Mouse (Mus musculus): ENCODE measurements around the gene Cdh18. TPM values are rescaled to one million over a fixed set of nuclear protein-coding genes. Genes with fewer than 3 reads are reported as not detected.

The Cdh18 gene
- total and polyA plus RNA-seq, 2 experiments from 2014 or later: 0.15 TPM; not detected in 1

DNA sequence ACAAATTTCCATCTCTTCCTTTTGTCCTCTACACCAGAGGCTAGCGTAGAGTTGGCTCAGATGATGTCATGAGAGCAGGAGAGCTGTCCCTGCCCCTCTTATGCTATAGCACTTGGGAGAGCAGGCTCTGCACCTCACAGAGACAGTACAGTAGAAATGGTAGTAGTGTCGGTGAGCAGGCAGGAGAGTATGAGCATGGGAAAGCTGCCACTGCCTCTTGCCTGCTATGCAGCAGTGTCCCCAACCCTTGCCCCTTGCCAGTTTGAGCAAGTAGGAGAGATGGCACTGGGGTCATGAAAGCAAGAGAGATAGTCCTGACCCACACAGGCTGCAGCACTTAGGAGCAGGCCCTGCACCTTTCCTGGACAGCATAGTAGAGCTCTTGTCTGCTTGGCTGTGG lies 607.1 kb downstream of the Cdh18 start:
- WGBS: 72% methylated on average over 2 of the region's 2 CpGs
- TF ChIP-seq EP300 (IDR thresholded peaks at IDR 0.05; ENCODE audit: low read depth): no peak
- TF ChIP-seq CTCF (IDR thresholded peaks at IDR 0.05; ENCODE audit: low read depth): no peak

DNA sequence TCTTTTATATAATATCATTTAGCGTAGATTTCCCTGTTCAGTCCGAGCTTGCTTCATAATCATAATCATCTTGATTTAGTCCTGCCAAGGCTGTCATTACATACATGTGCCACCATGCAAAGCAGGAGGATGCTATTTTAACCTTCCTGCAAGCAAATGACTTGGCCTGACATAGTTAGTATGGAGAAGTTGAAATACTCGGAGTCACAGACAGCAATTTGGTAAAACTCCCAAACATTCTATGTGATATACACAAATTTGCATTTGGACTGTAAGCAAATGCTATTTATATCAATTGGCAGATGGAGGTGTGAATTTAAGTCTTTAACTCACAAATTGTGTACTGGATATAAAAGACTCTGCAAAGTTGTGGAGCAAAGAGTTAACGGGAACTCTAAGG lies 616.0 kb downstream of the Cdh18 start:
- no peaks in the 10 kb centered on the region for H3K4me1 ChIP-seq (ENCODE audit: control insufficient read depth, insufficient read depth)
- H3K9ac ChIP-seq (replicated peaks; ENCODE audit: low read depth, low read length): no peak overlapping the region
- TF ChIP-seq EP300 (IDR thresholded peaks at IDR 0.05; ENCODE audit: low read depth) (no peak), CTCF (IDR thresholded peaks at IDR 0.05; ENCODE audit: low read depth) (no peak)
- ATAC-seq (ENCODE audit: insufficient read depth, low read depth) (no peak), DNase-seq (ENCODE audit: low spot score) (no peak)
- 77% methylated on average over 4 of the region's 4 CpGs for WGBS
- H3K27me3 ChIP-seq (ENCODE audit: control insufficient read depth, insufficient read depth, low read length): no peaks in the 10 kb centered on the region
- H3K4me3 ChIP-seq (ENCODE audit: low read depth, low read length): no peak overlapping the region
- no peaks in the 10 kb centered on the region for H3K36me3 ChIP-seq (replicated peaks; ENCODE audit: control insufficient read depth, insufficient read depth, low read length)
- no peak overlapping the region for H3K27ac ChIP-seq (ENCODE audit: low read depth)
- H3K9me3 ChIP-seq (replicated peaks; ENCODE audit: control insufficient read depth, low read length): no peaks in the 10 kb centered on the region
- no peak overlapping the region for H3K4me2 ChIP-seq (ENCODE audit: low read depth, low read length)

More for the DNA sequence above, 607.1 kb downstream of the Cdh18 start:
- DNase-seq (ENCODE audit: low spot score) (no peak), ATAC-seq (ENCODE audit: insufficient read depth, low read depth) (no peak)
- Histone ChIP-seq H3K36me3 (replicated peaks; ENCODE audit: control insufficient read depth, insufficient read depth, low read length) (no peaks in the 10 kb centered on the region), H3K9me3 (replicated peaks; ENCODE audit: control insufficient read depth, low read length) (no peaks in the 10 kb centered on the region), H3K9ac (replicated peaks; ENCODE audit: low read depth, low read length) (no peak overlapping the region), H3K27ac (ENCODE audit: low read depth) (no peak overlapping the region), H3K4me2 (ENCODE audit: low read depth, low read length) (no peak overlapping the region), H3K27me3 (ENCODE audit: control insufficient read depth, insufficient read depth, low read length) (no peaks in the 10 kb centered on the region), H3K4me3 (ENCODE audit: low read depth, low read length) (no peak overlapping the region), H3K4me1 (ENCODE audit: control insufficient read depth, insufficient read depth) (no peaks in the 10 kb centered on the region)

DNA sequence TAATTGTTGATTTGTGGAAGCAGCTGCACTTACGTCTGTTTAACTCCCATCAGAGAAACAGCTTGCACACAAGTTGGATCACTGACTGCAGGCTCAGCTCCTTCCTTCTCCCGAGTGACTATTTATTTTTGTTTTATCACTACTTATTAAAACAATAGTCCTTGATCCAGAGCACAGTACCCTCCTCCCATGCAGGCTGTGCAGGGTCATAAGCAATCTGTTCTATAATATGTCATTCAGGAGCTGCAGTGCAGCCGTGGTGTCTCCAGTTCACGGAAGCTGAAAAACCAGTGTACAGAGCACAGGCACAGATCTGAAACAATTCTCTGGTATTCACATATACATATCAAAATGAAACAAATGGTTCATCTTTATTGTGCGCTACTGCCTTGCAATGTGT lies 625.8 kb downstream of the Cdh18 start:
- Histone ChIP-seq H3K27me3 (ENCODE audit: control insufficient read depth, insufficient read depth, low read length) (no peaks in the 10 kb centered on the region), H3K4me3 (ENCODE audit: low read depth, low read length) (no peak overlapping the region), H3K9me3 (replicated peaks; ENCODE audit: control insufficient read depth, low read length) (no peaks in the 10 kb centered on the region), H3K36me3 (replicated peaks; ENCODE audit: control insufficient read depth, insufficient read depth, low read length) (no peaks in the 10 kb centered on the region), H3K4me1 (ENCODE audit: control insufficient read depth, insufficient read depth) (no peaks in the 10 kb centered on the region), H3K4me2 (ENCODE audit: low read depth, low read length) (no peak overlapping the region), H3K27ac (ENCODE audit: low read depth) (no peak overlapping the region), H3K9ac (replicated peaks; ENCODE audit: low read depth, low read length) (no peak overlapping the region)
- WGBS: 58% methylated on average over 5 of the region's 5 CpGs
- DNase-seq (ENCODE audit: low spot score): no peak
- TF ChIP-seq CTCF (IDR thresholded peaks at IDR 0.05; ENCODE audit: low read depth): no peak
- TF ChIP-seq EP300 (IDR thresholded peaks at IDR 0.05; ENCODE audit: low read depth): no peak
- ATAC-seq (ENCODE audit: insufficient read depth, low read depth): no peak

DNA sequence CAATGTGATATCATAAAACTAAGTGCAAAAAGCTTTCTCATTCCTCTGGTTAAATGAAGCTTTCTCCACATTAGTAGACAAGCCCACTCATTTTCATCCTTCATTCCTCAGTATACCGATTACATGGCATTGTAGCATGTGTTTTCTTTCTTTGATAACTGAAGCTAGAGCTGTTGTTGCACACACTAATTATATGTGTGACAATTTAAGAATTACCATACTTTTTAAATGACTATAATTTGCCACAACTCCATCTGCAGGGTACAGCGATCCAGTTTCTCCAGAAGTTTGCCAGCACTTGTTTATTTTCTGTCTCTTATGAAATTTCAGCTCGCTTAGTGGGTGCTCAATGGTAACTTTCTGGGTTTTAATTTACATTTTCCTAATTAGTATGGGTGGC lies 663.2 kb downstream of the Cdh18 start:
- no peak overlapping the region for H3K27ac ChIP-seq (ENCODE audit: low read depth)
- DNase-seq (ENCODE audit: low spot score): no peak
- 78% methylated on average over 3 of the region's 3 CpGs for WGBS
- no peaks in the 10 kb centered on the region for H3K36me3 ChIP-seq (replicated peaks; ENCODE audit: control insufficient read depth, insufficient read depth, low read length)
- H3K27me3 ChIP-seq (ENCODE audit: control insufficient read depth, insufficient read depth, low read length): no peaks in the 10 kb centered on the region
- no peak for TF ChIP-seq CTCF (IDR thresholded peaks at IDR 0.05; ENCODE audit: low read depth)
- TF ChIP-seq EP300 (IDR thresholded peaks at IDR 0.05; ENCODE audit: low read depth): no peak
- ATAC-seq (ENCODE audit: insufficient read depth, low read depth): no peak
- no peak overlapping the region for H3K9ac ChIP-seq (replicated peaks; ENCODE audit: low read depth, low read length)
- H3K4me3 ChIP-seq (ENCODE audit: low read depth, low read length): no peak overlapping the region
- no peaks in the 10 kb centered on the region for H3K9me3 ChIP-seq (replicated peaks; ENCODE audit: control insufficient read depth, low read length)
- no peaks in the 10 kb centered on the region for H3K4me1 ChIP-seq (ENCODE audit: control insufficient read depth, insufficient read depth)
- H3K4me2 ChIP-seq (ENCODE audit: low read depth, low read length): no peak overlapping the region

DNA sequence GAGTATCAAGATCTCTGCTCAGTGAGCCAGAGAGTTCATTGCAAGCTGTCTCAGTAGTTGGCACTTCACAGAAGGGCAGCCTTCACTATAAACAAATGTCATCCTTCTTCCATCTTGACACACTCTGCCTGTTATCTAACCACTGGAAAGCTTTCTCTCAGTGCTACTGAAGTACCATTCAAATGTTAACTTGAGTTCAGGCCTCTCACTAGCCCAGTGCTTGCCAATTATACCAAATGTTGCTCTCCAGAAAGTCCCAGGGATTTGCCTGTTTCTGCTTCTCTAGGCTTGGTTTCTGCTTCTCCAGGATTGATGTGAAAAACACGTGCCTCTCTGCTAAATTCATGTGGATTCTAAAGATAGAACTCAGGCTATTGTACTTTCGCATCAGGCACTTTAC lies 681.8 kb downstream of the Cdh18 start:
- TF ChIP-seq CTCF (IDR thresholded peaks at IDR 0.05; ENCODE audit: low read depth) (no peak), EP300 (IDR thresholded peaks at IDR 0.05; ENCODE audit: low read depth) (no peak)
- Histone ChIP-seq H3K4me2 (ENCODE audit: low read depth, low read length) (no peak overlapping the region), H3K27ac (ENCODE audit: low read depth) (no peak overlapping the region), H3K4me1 (ENCODE audit: control insufficient read depth, insufficient read depth) (no peaks in the 10 kb centered on the region), H3K36me3 (replicated peaks; ENCODE audit: control insufficient read depth, insufficient read depth, low read length) (no peaks in the 10 kb centered on the region), H3K4me3 (ENCODE audit: low read depth, low read length) (no peak overlapping the region), H3K27me3 (ENCODE audit: control insufficient read depth, insufficient read depth, low read length) (no peaks in the 10 kb centered on the region), H3K9me3 (replicated peaks; ENCODE audit: control insufficient read depth, low read length) (no peaks in the 10 kb centered on the region), H3K9ac (replicated peaks; ENCODE audit: low read depth, low read length) (no peak overlapping the region)
- no peak for DNase-seq (ENCODE audit: low spot score)
- WGBS: 34% methylated on average over 2 of the region's 2 CpGs
- no peak for ATAC-seq (ENCODE audit: insufficient read depth, low read depth)

DNA sequence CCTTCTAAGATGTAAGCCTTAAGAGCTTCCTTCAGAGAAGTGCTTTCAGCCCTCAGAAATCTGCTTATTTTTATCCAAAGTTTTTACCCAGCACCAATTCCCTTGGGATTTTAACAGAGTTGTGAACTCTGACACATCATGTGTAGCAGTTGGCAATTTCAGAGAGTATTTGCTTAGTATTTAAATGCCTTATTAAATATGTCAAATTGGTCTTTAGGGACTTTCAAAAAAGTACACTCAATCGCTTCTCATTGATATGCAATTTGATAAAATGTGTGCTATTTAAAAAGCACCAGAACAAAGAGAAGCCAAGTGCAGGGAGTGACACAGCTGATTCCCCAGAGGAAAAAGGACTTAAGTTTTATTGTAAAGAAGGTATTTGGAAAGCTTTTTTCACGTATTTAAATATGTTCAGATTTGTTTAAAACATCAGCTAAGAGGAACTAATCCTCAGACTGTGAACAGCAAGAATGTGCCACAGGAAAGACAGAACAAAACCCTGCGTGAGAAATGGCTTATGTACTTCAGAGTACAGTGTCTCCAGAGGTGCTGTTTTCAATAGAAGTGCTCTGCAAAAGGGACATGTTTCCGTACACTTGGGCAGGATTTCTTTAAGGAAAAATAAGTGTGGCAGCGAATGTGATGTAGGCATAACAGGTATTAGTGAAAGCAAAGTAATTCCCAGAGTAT lies 709.1 kb downstream of the Cdh18 start:
- whole genome bisulfite sequencing: 56% methylated on average over 5 of the region's 5 CpGs
- TF ChIP-seq CTCF (IDR thresholded peaks at IDR 0.05; ENCODE audit: low read depth) (no peak), EP300 (IDR thresholded peaks at IDR 0.05; ENCODE audit: low read depth) (no peak)
- ATAC-seq (ENCODE audit: insufficient read depth, low read depth): no peak

More for the DNA sequence above, 709.1 kb downstream of the Cdh18 start:
- H3K9me3 ChIP-seq (replicated peaks; ENCODE audit: control insufficient read depth, low read length): no peaks in the 10 kb centered on the region
- no peak overlapping the region for H3K4me2 ChIP-seq (ENCODE audit: low read depth, low read length)
- no peak overlapping the region for H3K27ac ChIP-seq (ENCODE audit: low read depth)
- no peaks in the 10 kb centered on the region for H3K36me3 ChIP-seq (replicated peaks; ENCODE audit: control insufficient read depth, insufficient read depth, low read length)
- H3K4me3 ChIP-seq (ENCODE audit: low read depth, low read length): no peak overlapping the region
- no peak for DNase-seq (ENCODE audit: low spot score)
- no peaks in the 10 kb centered on the region for H3K4me1 ChIP-seq (ENCODE audit: control insufficient read depth, insufficient read depth)
- H3K9ac ChIP-seq (replicated peaks; ENCODE audit: low read depth, low read length): no peak overlapping the region
- H3K27me3 ChIP-seq (ENCODE audit: control insufficient read depth, insufficient read depth, low read length): no peaks in the 10 kb centered on the region
